16 mouse cellular contexts compared by ENCODE assay signal in the genomic region with DNA sequence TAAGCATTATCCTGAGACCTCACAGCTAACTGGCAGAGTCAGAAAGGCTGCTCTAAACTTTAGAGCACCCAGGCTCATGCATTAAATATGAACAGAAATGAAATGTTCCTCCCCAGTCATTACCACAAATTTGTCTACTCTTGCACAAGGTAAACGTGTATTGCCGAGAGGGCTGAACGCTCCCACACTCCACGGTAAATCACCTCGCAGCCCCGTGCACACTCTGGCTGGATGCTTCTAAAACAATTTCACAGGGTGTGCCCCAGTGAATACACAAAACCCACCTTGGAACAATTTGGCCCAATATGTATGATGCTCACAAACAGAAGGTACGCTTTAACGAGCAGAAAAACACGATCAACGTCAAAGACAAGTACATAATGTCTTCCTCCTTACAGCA.
"Had no signal": no experiment of that assay in that cellular context is flagged by ENCODE, and none has a peak within 500 bp of the region (broad histone marks: within the 10 kb centered on the region; RNA-seq: fewer than 3 reads in every experiment).

No protein-coding gene starts in this region.

- ATAC-seq: intestine, postnatal 0 days; lung, postnatal 0 days had no signal

- H3K27ac ChIP-seq: left cerebral cortex, adult 2 months; liver, embryonic 15.5 days; midbrain, embryonic 10.5 days; neural tube, embryonic 15.5 days had no signal

- H3K4me2 ChIP-seq: liver, embryonic 11.5 days; liver, embryonic 15.5 days; neural tube, embryonic 15.5 days had no signal

- DNase-seq: kidney, postnatal 10 days; kidney, postnatal 4 days; lung, adult 2 months; lung, postnatal 4 days; midbrain, embryonic 14.5 days; right cerebral cortex, postnatal 4 days; spleen, adult 18-20 months; thymus, postnatal 36 days had no signal

- H3K36me3 ChIP-seq: liver, embryonic 15.5 days; neural tube, embryonic 15.5 days had no signal

- H3K9ac ChIP-seq: liver, embryonic 15.5 days; neural tube, embryonic 15.5 days had no signal

- H3K4me3 ChIP-seq: left cerebral cortex, adult 2 months; liver, embryonic 15.5 days; midbrain, embryonic 10.5 days; myocyte; neural tube, embryonic 15.5 days had no signal

- H3K9me3 ChIP-seq: liver, embryonic 15.5 days; midbrain, embryonic 10.5 days; neural tube, embryonic 15.5 days had no signal
